Mouse (Mus musculus): ENCODE results near the gene Gpsm1.

- TF ChIP-seq CTCF (IDR thresholded peaks at IDR 0.05; ENCODE audit: borderline replicate concordance, control insufficient read depth, extremely low read depth, insufficient read depth, low read length, poor library complexity) (no peak), POLR2A (IDR thresholded peaks at IDR 0.05; ENCODE audit: control insufficient read depth, extremely low read depth, insufficient read depth, low read length, poor library complexity) (no peak)
These were observed 9.8 kb upstream of the Gpsm1 start for GRCm38 (mm10) chr2:26305555-26305954.

Data from thymus, adult 2 months (tissue).